Mouse (Mus musculus) B cell, adult 2 months (primary cell): ENCODE results near the gene Vmn2r-ps159.
"Not testable (repeated sequence)": the region's sequence is repeated elsewhere in the genome, so short reads cannot be mapped to it uniquely, and the experiment has no call there.

Source experiments
- DNase-seq, 2 experiments: peaks; one replicate each; pipeline ENCODE4 v3.0.0; 2022

The Vmn2r-ps159 gene

DNA sequence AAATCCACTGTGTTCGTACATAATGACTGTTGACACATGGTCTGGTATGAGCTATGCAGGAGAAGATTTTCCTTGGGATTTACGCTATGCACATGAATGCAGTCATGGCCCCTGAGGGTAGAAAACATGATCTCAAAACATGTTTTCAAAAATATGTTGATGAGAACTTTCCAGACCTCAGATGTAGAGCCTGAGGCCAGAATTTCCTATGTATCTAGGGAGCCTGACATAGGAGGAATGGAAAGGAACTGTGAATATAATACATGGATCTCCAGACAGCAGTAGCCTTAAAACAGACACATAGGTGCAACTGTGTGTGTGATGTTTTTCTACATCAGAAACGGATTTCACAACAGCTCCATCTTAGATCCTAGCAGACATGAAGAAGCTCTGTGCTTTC, at the start of gene Vmn2r-ps159:
TSS of gene Vmn2r-ps159 (plus strand) at position 301 of the 400 bp plus-strand sequence.
- not testable (repeated sequence) for DNase-seq

DNA sequence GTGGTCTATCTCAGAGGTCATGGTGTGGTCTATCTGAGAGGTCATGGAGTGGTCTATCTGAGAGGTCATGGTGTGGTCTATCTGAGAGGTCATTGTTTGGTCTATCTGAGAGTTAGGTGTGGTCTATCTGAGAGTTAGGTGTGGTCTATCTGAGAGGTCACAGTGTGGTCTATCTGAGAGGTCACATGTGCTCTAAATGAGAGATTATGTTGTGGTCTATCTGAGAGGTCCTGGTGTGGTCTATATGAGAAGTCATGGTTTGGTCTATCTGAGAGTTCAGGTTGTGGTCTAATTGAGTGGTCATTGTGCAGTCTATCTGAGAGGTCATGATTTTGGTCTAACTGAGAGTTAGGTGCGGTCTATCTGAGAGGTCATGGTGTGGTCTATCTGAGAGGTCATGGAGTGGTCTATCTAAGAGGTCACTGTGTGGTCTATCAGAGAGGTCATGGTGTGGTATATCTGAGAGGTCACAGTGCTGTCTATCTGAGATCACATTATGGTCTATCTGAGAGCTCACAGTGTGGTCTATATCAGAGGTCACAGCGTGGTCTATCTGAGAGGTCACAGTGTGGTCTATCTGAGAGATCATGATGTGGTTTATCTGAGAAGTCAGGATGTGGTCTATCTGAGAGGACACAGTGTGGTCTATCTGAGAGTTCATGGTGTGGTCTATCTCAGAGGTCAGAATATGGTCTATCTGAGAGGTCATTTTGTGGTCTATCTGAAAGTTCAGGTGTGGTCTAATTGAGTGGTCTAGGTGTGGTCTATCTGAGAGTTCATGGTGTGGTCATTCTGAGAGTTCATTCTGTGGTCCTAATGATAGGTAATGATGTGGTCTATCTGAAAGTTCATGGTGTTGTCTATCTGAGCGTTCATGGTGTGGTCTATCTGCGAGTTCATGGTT, 10.9 kb downstream of the Vmn2r-ps159 start:
- DNase-seq = not testable (repeated sequence)

DNA sequence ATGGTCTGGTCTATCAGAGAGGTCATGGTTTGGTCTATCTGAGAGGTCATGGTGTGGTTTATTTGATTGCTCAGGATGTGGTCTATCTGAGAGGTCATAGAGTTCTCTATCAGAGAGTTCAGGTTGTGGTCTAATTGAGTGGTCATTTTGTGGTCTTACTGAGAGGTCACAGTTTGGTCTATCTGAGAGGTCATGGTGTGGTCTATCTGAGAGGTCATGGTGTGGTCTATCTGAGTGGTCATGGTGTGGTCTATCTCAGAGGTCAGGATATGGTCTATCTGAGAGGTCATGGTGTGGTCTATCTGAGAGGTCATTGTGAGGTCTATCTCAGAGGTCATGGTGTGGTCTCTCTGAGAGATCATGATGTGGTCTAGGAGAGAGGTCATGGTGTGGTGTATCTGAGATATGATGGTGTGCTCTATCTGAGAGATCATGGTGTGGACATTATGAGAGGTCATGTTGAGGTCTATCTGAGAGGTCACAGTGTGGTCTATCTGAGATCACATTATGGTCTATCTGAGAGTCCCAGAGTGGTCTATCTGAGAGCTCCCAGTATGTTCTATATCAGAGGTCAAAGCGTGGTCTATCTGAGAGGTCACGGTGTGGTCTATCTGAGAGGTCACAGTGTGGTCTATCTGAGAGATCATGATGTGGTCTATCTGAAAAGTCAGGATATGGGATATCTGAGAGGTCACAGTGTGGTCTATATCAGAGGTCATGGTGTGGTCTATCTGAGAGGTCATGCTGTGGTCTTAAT, 11.8 kb downstream of the Vmn2r-ps159 start:
- no peak for DNase-seq

DNA sequence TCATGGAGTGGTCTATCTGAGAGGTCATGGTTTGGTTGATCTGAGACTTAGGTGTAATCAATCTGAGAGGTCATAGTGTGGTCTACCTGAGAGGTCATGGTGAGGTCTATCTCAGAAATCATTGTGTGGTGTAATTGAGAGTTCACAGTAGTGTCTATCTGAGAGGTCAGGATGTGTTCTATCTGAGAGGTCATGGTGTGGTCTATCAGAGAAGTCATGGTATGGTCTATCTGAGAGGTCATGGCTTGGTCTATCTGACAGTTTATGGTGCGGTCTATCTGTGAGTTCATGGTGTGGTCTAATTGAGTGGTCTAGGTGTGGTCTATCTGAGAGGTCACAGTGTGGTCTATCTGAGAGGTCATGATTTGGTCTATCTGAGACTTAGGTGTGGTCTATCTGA, 12.4 kb downstream of the Vmn2r-ps159 start:
- no peak for DNase-seq

DNA sequence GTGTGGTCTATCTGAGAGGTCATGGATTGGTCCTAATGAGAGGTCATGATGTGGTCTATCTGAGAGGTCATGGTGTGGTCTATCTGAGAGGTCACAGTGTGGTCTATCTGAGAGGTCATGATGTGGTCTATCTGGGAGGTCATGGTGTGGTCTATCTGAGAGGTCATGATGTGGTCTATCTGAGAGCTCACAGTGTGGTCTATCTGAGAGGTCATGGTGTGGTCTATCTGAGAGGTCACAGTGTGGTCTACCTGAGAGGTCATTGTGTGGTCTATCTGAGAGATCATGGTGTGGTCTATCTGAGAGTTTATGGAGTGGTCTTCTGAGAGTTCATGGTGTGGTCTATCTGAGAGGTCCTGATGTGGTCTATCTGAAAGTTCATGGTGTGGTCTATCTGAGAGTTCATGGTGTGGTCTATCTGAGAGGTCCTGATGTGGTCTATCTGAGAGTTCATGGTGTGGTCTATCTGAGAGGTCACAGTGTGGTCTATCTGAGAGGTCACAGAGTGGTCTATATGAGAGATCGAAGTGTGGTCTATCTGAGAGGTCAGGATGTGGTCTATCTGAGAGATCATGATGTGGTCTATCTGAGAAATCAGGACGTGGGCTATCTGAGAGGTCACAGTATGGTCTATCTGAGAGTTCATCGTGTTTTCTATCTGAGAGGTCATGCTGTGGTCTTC, 26.0 kb downstream of the Vmn2r-ps159 start:
- not testable (repeated sequence) for DNase-seq
